Mouse (Mus musculus) lung, postnatal 0 days (tissue): ENCODE results near the gene Spo11. TPM values are rescaled to one million over a fixed set of nuclear protein-coding genes. Genes with fewer than 3 reads are reported as not detected.

ENCODE experiments used
- ATAC-seq: fragments of 200-750 bp; cut with Nextera tagmentation; 2 replicates; pipeline ENCODE4 v1.8.0; 2017; ENCODE audit warnings: moderate library complexity
- DNase-seq: peaks from one replicate; pipeline ENCODE4 v3.0.0-alpha.2; 2016; ENCODE audit warnings: low spot score
- H3K27ac ChIP-seq: fragments of 300-500 bp; sonication (generic); 2 replicates; pipeline ENCODE4 v1.5.1; 2014; ENCODE audit warnings: antibody characterized with exemption, mild to moderate bottlenecking, low read length, mixed read lengths
- H3K27me3 ChIP-seq: fragments of 300-500 bp; sonication (generic); replicated peaks from 2 replicates; pipeline ENCODE4 v1.6.1; 2014; ENCODE audit warnings: low read length, mixed read lengths; ENCODE audit not compliant: insufficient read depth
- H3K36me3 ChIP-seq: fragments of 300-500 bp; sonication (generic); 2 replicates; pipeline ENCODE4 v1.6.1; 2014; ENCODE audit warnings: low read length, mixed read lengths; ENCODE audit not compliant: insufficient read depth
- H3K4me1 ChIP-seq: fragments of 300-500 bp; sonication (generic); 2 replicates; pipeline ENCODE4 v1.6.1; 2014; ENCODE audit warnings: antibody characterized with exemption, low read depth, low read length, mixed read lengths; ENCODE audit not compliant: insufficient read depth
- H3K4me2 ChIP-seq: fragments of 300-500 bp; sonication (generic); replicated peaks from 2 replicates; pipeline ENCODE4 v1.6.1; 2014; ENCODE audit warnings: low read depth, mild to moderate bottlenecking, low read length, moderate library complexity, mixed read lengths
- H3K4me3 ChIP-seq: fragments of 300-500 bp; sonication (generic); 2 replicates; pipeline ENCODE4 v1.5.1; 2014; ENCODE audit warnings: low read depth, low read length
- H3K9ac ChIP-seq: fragments of 300-500 bp; sonication (generic); replicated peaks from 2 replicates; pipeline ENCODE4 v1.6.1; 2014; ENCODE audit warnings: low read depth, mild to moderate bottlenecking
- H3K9me3 ChIP-seq: fragments of 300-500 bp; sonication (generic); 2 replicates; pipeline ENCODE4 v1.6.1; 2016; ENCODE audit warnings: low read length, mixed read lengths
- CTCF ChIP-seq: IDR thresholded peaks from 2 replicates; pipeline ENCODE4 v1.5.1; 2016; ENCODE audit warnings: antibody characterized with exemption, mild to moderate bottlenecking
- EP300 ChIP-seq: IDR thresholded peaks from 2 replicates; pipeline ENCODE4 v1.6.1; 2016; ENCODE audit warnings: antibody characterized with exemption, mild to moderate bottlenecking, control low read depth
- WGBS: fragments of 180-500 bp; shearing (Covaris S2); extraction: QIAGEN DNeasy Blood & Tissue Kit; methylation state at CpG from one replicate; pipeline ENCODE4 v1.1.7; 2014; 5-methylcytosine and 5-hydroxymethylcytosine counted together
- polyA plus RNA-seq: library from polyadenylated mRNA; unstranded; fragments of >200 nt; fragmentation: Nextera tagmentation; extraction: Ambion mirVana; gene quantifications from 2 replicates; pipeline ENCODE4 v1.2.1, GENCODE M21; 2015

The Spo11 gene
- polyA plus RNA-seq, 1 experiment from 2014 or later = not detected

GRCm38 (mm10) chr2:173041893-173042292 is 64.4 kb downstream of the Spo11 start:
- Histone ChIP-seq H3K4me1 (no peaks in the 10 kb centered on the region), H3K4me3 (no peak overlapping the region), H3K9ac (no peak overlapping the region), H3K36me3 (no peaks in the 10 kb centered on the region), H3K4me2 (no peak overlapping the region), H3K27ac (no peak overlapping the region), H3K27me3 (no peaks in the 10 kb centered on the region), H3K9me3 (no peaks in the 10 kb centered on the region)
- 75% methylated on average over 1 of the region's 1 CpGs for WGBS
- TF ChIP-seq CTCF (no peak), EP300 (no peak)
- ATAC-seq (no peak), DNase-seq (no peak)

GRCm38 (mm10) chr2:173042504-173043162 is 65.1 kb downstream of the Spo11 start:
- H3K9ac ChIP-seq = no peak overlapping the region
- no peaks in the 10 kb centered on the region for H3K4me1 ChIP-seq
- no peak overlapping the region for H3K4me2 ChIP-seq

More at GRCm38 (mm10) chr2:173042504-173043162, 65.1 kb downstream of the Spo11 start:
- H3K27me3 ChIP-seq = no peaks in the 10 kb centered on the region
- WGBS = 58% methylated on average over 11 of the region's 11 CpGs
- DNase-seq (no peak), ATAC-seq (no peak)
- no peaks in the 10 kb centered on the region for H3K36me3 ChIP-seq
- no peak overlapping the region for H3K4me3 ChIP-seq
- H3K9me3 ChIP-seq = no peaks in the 10 kb centered on the region
- TF ChIP-seq CTCF (no peak), EP300 (no peak)
- no peak overlapping the region for H3K27ac ChIP-seq

Other genes starting within 250 kb of the Spo11 start
- 1.1 and 1.7 TPM in 2 replicates for gene Bmp7, start 37.4 kb upstream of the Spo11 start, polyA plus RNA-seq
- 64.3 and 68.6 TPM in 2 replicates for gene Rae1, start 22.4 kb downstream of the Spo11 start, polyA plus RNA-seq
- gene Rbm38, start 42.8 kb downstream of the Spo11 start, polyA plus RNA-seq = 12.8 and 15.2 TPM in 2 replicates
- gene Ctcfl, start 141.8 kb downstream of the Spo11 start, polyA plus RNA-seq = 0.07 TPM in 1 of 2 replicates, not detected in the other
- 0.08 and 0.10 TPM in 2 replicates for gene Pck1, start 175.3 kb downstream of the Spo11 start, polyA plus RNA-seq
- 1.1 and 2.5 TPM in 2 replicates for gene Zbp1, start 241.2 kb downstream of the Spo11 start, polyA plus RNA-seq